Mouse (Mus musculus): Measurements from ENCODE around the gene Tnrc6a. TPM values are rescaled to one million over a fixed set of nuclear protein-coding genes. Genes with fewer than 3 reads are reported as not detected.
A peak's percentile ranks its signal among the peaks of the same experiment; 100 is the strongest.

Tnrc6a gene
- total RNA-seq, 2 experiments from 2014 or later, result 42.7 to 45.6 TPM

- intact Hi-C loops (cut with DNase I), result loop anchor here (5.0 kb wide), 2 partner anchors 168 to 183 kb away; no protein-coding TSS in a partner anchor
- DNase-seq, result no peak
These were observed 61.2 kb downstream of the Tnrc6a start for GRCm38 (mm10) chr7:123184891-123185290.

GRCm38 (mm10) chr7:123186463-123186862, 62.8 kb downstream of the Tnrc6a start:
- no peak for DNase-seq
- intact Hi-C loops (cut with DNase I), result no loop called here

- no peak for DNase-seq
- intact Hi-C loops (cut with DNase I), result no loop called here
These were observed 63.6 kb downstream of the Tnrc6a start for GRCm38 (mm10) chr7:123187246-123187645.

- no peak for DNase-seq
- intact Hi-C loops (cut with DNase I), result no loop called here
These were observed 64.8 kb downstream of the Tnrc6a start for GRCm38 (mm10) chr7:123188462-123188861.

GRCm38 (mm10) chr7:123189762-123190161, 66.1 kb downstream of the Tnrc6a start:
- no peak for DNase-seq
- intact Hi-C loops (cut with DNase I), result no loop called here

GRCm38 (mm10) chr7:123191731-123192130, 68.0 kb downstream of the Tnrc6a start:
- intact Hi-C loops (cut with DNase I), result no loop called here
- DNase-seq, result no peak

GRCm38 (mm10) chr7:123193201-123193600, 69.5 kb downstream of the Tnrc6a start:
- intact Hi-C loops (cut with DNase I), result no loop called here
- no peak for DNase-seq

- DNase-seq, result no peak
- intact Hi-C loops (cut with DNase I), result no loop called here
These were observed 71.0 kb downstream of the Tnrc6a start for GRCm38 (mm10) chr7:123194696-123195095.

GRCm38 (mm10) chr7:123196432-123196831, 72.7 kb downstream of the Tnrc6a start:
- intact Hi-C loops (cut with DNase I), result loop anchor here (1.0 kb wide), 1 partner anchor 29 kb away; no protein-coding TSS in a partner anchor

GRCm38 (mm10) chr7:123198695-123199094, 75.0 kb downstream of the Tnrc6a start:
- DNase-seq, result no peak
- intact Hi-C loops (cut with DNase I), result no loop called here

More at GRCm38 (mm10) chr7:123196432-123196831, 72.7 kb downstream of the Tnrc6a start:
- no peak for DNase-seq

GRCm38 (mm10) chr7:123199151-123199550, 75.5 kb downstream of the Tnrc6a start:
- intact Hi-C loops (cut with DNase I), result no loop called here
- no peak for DNase-seq

GRCm38 (mm10) chr7:123199656-123200206, 76.0 kb downstream of the Tnrc6a start:
- no peak for DNase-seq
- intact Hi-C loops (cut with DNase I), result no loop called here

- intact Hi-C loops (cut with DNase I), result no loop called here
- no peak for DNase-seq
These were observed 77.0 kb downstream of the Tnrc6a start for GRCm38 (mm10) chr7:123200722-123201121.

- DNase-seq, result peak; percentile 57 to 67
These were observed 81.6 kb downstream of the Tnrc6a start for GRCm38 (mm10) chr7:123205261-123205660.

GRCm38 (mm10) chr7:123207561-123207960, 83.9 kb downstream of the Tnrc6a start:
- intact Hi-C loops (cut with DNase I), result loop anchor here (5.0 kb wide), 1 partner anchor 190 kb away; no protein-coding TSS in a partner anchor
- no peak for DNase-seq

More at GRCm38 (mm10) chr7:123205261-123205660, 81.6 kb downstream of the Tnrc6a start:
- intact Hi-C loops (cut with DNase I), result loop anchor here (2.0 to 5.0 kb wide), 2 partner anchors 192 to 260 kb away; no protein-coding TSS in a partner anchor

- intact Hi-C loops (cut with DNase I), result loop anchor here (5.0 kb wide), 1 partner anchor 187 kb away; no protein-coding TSS in a partner anchor
- DNase-seq, result no peak
These were observed 86.2 kb downstream of the Tnrc6a start for GRCm38 (mm10) chr7:123209864-123210263.

GRCm38 (mm10) chr7:123211461-123211860, 87.8 kb downstream of the Tnrc6a start:
- intact Hi-C loops (cut with DNase I), result no loop called here
- no peak for DNase-seq

GRCm38 (mm10) chr7:123212316-123212715, 88.6 kb downstream of the Tnrc6a start:
- no peak for DNase-seq
- intact Hi-C loops (cut with DNase I), result no loop called here

GRCm38 (mm10) chr7:123214365-123215075, 90.8 kb downstream of the Tnrc6a start, which contains the start of gene Slc5a11:
Gene Slc5a11 (plus strand): TSS chr7:123214780.
- intact Hi-C loops (cut with DNase I), result no loop called here
- DNase-seq, result peak; percentile 11 to 25

GRCm38 (mm10) chr7:123215138-123215537, 91.5 kb downstream of the Tnrc6a start:
- no peak for DNase-seq
- intact Hi-C loops (cut with DNase I), result no loop called here

- intact Hi-C loops (cut with DNase I), result no loop called here
- DNase-seq, result no peak
These were observed 94.0 kb downstream of the Tnrc6a start for GRCm38 (mm10) chr7:123217448-123218354.
